Mouse (Mus musculus) kidney, adult 18-20 months (tissue): ENCODE measurements around the gene Nup155.
"Not testable (repeated sequence)": the region's sequence is repeated elsewhere in the genome, so short reads cannot be mapped to it uniquely, and the experiment has no call there.

ENCODE experiments used
- DNase-seq: peaks from one replicate; pipeline ENCODE4 v3.0.0; 2021

The Nup155 gene

GRCm38 (mm10) chr15:8108966-8109743 is at the start of gene Nup155:
Gene Nup155 (plus strand): TSS chr15:8109273.
- DNase-seq: peak; percentile 91

- no peak for DNase-seq
Observed at GRCm38 (mm10) chr15:8065221-8065620, 43.9 kb upstream of the Nup155 start.

DNA sequence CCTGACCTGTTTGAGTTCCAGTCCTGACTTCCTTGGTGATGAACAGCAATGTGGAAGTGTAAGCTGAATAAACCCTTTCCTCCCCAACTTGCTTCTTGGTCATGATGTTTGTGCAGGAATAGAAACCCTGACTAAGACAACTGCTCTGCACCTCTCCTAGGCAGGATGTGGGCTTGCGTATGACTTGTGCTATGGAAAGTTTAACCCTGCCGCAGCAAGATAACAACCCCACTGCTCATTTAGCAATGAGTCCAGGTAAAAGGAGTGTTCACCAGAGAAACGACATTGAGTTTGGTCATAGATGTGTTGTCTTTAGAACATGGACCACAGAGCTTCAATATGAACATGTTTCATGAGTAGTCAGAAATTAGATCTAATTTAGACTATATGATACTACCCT is 35.9 kb upstream of the Nup155 start:
- not testable (repeated sequence) for DNase-seq

DNA sequence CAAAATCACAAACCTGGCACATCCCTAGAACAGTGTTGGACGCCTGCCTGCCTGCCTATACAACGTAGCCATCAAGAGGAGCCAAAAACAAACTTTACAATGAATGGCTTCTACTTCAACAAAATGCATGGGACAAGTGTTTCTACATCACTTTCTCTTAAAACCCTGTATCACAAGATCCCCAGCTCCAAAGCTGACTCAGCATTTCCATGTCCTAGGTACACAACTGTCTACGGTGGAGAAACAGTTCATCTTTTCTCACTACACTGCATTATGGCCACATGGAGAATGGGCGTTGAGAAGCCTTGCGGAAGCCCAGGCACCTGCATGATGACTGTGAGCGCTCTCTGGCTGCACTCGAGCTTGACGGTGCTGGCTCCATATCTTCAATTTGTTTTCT is 26.9 kb upstream of the Nup155 start:
- DNase-seq: no peak

GRCm38 (mm10) chr15:8087293-8087692 is 21.8 kb upstream of the Nup155 start:
- no peak for DNase-seq

GRCm38 (mm10) chr15:8088715-8089114 is 20.4 kb upstream of the Nup155 start:
- DNase-seq: peak; percentile 5

DNA sequence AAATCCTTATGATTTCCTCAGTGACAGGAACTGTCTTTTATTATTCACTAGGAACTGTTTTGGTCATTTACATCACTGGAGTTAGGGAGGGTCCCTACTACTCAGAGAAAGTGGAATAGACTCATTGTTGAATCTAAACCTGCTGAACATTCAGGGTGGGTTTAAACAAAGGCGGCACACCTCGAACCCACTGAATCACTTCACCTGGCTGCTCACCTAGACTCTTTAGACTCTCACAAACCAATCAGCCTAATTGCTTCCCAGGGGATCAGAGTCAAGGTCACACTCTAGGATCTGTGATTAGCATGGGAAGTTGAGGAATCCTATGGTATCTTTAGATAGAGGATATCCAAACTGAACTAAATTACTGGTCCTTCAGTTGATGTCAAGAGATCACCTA is 18.4 kb upstream of the Nup155 start:
- no peak for DNase-seq

DNA sequence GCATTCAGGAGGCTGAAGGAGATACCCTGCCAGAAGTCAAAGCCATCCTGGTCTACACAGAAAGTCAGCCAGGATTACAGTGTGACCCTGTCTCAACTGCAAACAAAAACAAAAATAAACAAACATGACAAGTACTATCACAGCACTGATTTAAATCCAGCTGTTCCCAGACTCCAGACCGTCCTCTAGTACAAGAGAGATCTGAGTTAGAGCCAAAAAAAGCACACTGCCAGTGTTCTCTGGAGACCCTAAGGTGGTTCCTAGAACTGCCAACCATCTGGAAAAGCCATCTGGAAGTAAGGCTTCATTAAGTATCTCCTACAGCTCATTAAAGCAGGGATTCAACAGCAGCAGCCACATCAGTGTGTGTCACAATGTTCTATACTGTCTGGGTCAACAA is 16.4 kb upstream of the Nup155 start:
- not testable (repeated sequence) for DNase-seq

DNA sequence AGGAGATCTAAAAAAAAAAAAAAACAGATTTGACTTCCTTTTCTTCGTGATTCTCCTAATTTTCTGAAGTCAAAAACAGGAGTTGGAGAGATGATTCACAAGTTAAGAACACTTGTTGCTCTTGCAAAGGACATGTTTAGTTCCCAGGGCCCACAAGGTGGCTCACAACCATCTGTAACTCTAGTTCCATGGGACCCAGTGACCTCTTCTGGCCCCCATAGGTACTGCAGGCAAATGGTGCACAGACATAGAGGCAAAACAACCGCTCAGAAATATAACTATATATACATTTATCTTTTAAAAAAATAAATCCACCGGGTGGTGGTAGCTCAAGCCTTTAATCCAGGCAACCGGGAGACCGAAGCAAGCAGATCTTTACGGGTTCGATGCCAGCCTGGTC is 11.2 kb upstream of the Nup155 start:
- DNase-seq: peak; percentile 57

DNA sequence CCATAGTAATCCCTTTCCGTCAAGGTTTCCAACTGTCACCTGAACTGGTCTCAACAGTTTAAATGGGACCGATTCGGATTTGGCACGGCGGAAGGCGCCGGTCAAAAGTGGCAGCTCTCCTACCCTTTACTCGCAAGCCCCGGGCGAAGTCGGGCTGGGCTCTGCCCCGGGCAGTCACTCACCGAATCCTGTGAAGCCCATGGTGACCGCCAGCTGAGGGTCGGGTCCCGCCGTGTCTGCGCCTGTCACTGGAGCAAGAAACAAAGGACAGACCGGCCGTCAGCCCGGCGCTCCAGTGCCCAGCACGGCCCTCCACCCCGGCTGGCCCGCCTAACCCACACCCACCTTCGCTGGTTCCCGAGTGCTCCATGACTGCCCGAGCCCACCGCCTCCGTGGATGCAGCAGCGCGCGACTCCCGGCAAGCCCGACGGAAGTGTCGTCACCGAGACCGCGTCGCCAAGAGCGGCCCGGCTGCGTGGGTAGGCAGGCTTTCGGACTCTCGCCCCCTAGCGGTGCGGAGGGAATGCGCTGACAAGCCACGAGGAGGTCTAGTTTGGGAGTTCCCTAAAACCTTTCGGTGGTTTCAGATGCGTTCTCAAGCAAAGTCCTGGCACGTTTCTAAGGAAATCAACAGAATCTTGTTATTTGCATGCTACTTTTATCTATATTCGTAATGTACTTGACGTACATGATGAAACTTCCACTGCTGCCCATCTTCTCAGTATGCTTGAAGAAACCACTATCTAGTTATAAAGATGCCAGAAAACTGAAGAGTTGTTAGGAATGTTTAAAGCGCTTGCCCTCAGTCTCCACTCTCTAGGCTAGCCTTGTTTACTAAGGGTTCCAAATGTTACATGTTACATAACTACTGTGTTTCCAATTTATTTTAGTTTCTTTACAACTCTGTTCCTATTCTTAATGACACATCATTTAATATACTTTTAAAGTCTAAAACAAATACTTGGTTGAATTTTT is 10.0 kb upstream of the Nup155 start, which contains the start of gene Wdr70:
Gene Wdr70, minus strand, starts transcription at position 436 of the 976 bp plus-strand sequence.
- peak; percentile 98 for DNase-seq

DNA sequence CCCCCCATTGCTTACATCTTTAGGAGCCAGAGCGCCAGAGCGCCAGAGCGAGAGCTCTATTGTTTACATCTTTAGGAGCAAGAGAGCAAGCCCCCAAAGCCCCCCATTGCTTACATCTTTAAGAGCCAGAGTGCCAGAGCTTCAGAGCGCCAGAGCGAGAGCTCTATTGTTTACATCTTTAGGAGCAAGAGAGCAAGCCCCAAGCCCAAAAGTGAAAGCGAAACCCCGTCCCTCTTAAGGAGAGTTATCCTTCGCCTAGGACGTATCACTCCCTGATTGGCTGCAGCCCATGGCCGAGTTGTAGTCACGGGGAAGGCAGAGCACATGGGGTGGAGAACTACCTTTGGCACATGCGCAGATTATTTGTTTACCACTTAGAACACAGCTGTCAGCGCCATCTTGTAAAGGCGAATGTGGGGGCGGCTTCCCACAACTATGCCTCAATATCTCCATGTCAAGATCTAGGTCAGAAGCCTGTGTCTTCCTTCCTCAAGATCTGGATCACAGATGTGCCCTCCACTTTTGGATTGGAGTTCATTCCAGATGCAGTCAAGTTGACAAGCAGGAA is 7.0 kb upstream of the Nup155 start:
- not testable (repeated sequence) for DNase-seq

- DNase-seq: no peak
Observed at GRCm38 (mm10) chr15:8108360-8108965, 610 bp upstream of the Nup155 start.

DNA sequence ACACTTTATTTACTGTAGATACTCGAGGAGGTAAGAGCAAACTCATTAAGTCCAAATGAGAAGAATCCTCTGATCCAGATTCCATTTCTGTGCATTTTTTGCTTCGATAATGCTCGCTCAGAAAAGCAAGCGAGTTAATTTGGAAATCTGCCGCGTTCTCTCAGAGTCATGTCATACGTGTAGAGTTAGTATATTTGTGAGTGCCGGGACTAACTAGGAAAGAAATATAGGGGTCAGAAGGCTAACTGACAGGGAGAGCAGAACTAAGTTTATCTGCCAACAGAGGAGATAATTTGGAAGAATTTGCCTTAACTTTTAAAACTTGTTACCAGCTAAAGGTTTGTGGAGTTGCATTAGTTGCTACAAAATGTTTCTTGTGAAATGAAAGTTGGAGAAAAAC is 709 bp downstream of the Nup155 start:
- DNase-seq: no peak

DNA sequence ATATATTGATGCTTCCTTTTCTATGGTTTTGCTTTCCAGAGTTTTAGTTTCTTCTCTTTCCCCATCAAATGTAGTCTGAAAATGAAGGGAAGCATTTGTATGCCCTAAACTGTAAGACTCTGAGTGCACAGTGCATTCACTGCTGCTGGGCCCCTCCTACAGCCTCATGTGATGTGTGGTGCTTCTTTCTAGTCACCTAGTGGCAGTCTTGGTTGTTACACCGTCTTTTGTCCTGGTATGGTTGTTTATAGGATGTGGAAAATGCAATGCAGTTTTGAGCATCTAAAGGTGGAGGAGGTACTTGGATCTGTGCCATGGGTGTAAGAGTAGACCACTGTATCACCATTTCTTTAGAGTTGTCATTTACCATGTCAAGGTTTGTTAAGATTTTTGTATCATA is 20.2 kb downstream of the Nup155 start:
- DNase-seq: no peak

GRCm38 (mm10) chr15:8131268-8131667 is 22.2 kb downstream of the Nup155 start:
- no peak for DNase-seq

GRCm38 (mm10) chr15:8131761-8132160 is 22.7 kb downstream of the Nup155 start:
- no peak for DNase-seq

DNA sequence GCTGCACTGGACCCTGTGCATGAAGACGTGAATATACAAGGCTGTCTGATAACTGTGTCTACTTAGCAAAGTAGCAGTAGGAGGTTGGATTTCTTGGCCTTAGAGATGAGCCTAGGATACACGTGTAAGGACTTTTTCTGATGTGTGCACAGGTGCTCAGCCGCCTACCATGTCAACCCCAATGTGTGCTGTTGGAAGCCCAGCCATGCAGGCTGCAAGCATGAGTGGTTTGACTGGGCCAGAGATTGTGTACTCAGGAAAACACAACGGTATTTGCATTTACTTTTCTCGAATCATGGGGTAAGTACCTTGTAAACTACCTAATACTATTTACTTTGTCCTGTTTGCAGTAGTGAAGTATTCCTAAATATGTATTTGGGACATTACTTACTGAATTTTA is 26.5 kb downstream of the Nup155 start:
- DNase-seq: no peak

DNA sequence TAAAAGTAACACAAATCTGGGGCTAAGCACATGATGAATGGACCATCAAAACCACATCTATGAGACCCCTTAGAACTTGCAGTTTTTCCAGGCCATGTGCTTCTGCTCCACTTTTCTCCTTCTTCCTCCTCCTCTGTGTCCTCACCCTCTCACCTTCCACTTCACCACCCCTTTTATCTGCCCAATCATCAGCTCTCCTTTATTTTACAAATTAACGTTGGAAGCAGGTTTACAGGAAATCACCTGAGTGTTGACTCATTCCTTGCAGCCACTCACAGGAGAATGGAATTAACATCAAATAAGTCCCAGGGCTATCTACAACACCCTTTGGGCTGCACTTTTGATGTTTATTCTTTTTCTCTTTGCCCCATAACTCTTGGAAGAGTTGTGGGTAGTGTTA is 52.8 kb downstream of the Nup155 start:
- DNase-seq: no peak

DNA sequence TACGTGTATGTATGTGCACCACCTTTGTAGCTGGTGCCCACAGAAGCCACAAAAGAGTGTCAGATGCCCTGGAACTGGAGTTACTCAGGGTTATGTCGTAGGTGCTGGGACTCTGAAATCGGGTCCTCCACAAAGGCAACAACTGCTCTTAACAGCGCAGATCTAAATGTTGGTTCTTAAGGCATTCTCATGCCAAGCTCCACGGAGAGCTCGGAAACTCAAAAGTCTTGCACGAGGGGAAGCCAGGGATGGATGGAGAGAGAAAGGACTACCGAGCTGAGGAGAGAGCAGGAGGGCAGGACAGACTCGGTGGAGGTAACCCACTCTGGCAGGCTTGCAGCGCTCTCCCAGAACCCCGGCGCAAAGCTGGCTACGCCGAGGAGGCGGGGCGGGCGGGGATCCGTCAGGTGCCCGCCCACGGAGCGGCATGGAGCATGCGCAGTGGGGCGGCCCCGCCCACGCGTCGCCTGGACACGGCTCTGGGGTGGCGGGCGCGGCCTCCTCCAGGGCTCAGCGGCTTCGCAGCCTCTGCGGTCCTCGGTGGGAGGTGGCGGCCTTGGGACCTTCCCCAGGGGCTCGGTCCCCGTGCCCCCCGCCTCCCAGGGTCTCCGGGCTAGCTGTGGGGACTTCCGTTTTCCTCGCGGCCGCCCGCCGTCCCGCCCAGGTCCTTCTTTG is 59.7 kb downstream of the Nup155 start, which contains the start of gene Cplane1:
Gene Cplane1, plus strand, starts transcription at position 516 of the 675 bp plus-strand sequence.
- DNase-seq: peak; percentile 92

DNA sequence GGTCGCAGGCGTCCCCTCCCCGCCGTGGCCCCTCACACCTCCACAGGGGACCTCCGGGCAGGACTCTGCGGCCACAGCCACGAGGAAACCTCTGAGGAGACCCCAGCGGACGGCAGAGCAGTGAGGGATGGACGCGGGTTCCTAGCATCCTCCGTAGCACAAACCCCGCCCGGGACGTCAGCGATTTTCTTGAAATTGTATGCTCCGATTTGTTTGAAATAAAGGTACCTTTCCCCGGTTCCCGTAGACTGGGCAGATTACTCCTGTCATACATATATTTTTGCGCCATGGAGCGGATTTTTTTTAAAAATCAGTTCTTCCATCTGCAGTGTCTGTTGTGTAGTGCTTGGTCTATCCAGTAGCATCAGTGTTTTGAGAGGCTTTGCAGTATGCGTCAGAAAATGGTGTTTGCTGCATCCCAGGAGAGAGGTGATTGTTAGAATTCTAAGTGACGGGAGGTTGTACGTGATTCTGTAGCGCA is 60.2 kb downstream of the Nup155 start:
- no peak for DNase-seq

DNA sequence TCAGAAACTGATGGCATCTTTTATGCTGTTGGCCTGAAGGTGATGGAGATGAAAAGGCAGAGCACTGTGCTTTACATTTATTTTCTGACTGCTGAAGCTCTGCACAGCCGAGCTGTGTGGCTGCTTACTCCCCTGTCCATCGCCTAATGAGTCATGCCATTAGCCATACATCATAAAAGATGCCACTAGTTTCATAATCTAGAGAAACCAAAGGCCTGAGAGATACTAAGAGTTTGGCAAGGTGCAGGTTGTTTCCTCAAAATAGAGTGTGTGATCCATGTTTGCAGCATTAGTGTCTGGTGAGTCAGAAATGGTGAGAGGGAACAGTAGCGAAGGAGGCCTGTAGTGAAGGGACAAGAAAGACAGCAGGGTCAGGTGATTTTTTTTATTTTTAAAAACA is 80.5 kb downstream of the Nup155 start:
- no peak for DNase-seq

- no peak for DNase-seq
Observed at GRCm38 (mm10) chr15:8190435-8190834, 81.4 kb downstream of the Nup155 start.
